Mouse (Mus musculus): ENCODE measurements around the gene Dad1. TPM values are rescaled to one million over a fixed set of nuclear protein-coding genes. Genes with fewer than 3 reads are reported as not detected.

Dad1 gene
- 309 and 372 TPM in 2 replicates for polyA plus RNA-seq (2012; rRNA removed)

DNA sequence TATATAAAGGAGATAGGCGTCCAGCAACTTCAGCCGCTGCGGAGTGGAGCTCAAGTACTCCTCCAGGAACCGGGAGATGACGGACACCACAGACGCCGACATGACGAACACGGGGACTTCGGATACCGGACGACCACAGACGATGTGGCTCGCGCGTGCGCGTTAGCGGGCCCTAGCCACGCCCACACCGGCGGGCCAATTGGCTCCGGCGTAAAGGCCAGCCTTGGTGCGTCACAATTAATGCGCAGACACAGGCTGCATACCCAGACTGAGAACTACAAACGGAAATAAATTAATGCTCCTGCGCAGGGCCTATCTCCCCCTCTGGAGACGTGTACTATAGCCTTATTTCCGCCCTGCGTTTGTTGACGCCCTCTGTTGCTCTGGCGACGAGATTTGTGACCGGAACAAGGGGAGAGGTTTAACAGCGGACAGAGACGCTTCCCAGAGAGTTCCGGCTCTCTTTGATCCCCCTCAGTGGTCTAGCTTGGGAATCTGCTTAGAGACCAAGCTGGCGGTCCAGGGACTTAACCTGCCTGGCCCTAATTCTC, at the start of gene Dad1, which contains the start of gene Abhd4:
Gene Dad1 (minus strand): TSS at position 364 of the 551 bp plus-strand sequence.
Gene Abhd4 (plus strand): TSS at position 448 of the 551 bp plus-strand sequence.
- WGBS, result under 1% methylated on average over 39 of the region's 39 CpGs
- TF ChIP-seq CTCF (IDR thresholded peaks at IDR 0.05; ENCODE audit: extremely low read depth, insufficient read depth, insufficient read length, insufficient replicate concordance) (no peak), POLR2A (IDR thresholded peaks at IDR 0.05; ENCODE audit: low read depth, low read length) (peak; percentile 86)
- H3K27ac ChIP-seq (ENCODE audit: insufficient read depth, low read length), result peak within 1 kb of the TSS; percentile 78
- H3K4me3 ChIP-seq (ENCODE audit: extremely low read depth, insufficient read depth, insufficient read length), result peak within 1 kb of the TSS; percentile 80
- H3K27me3 ChIP-seq (ENCODE audit: control insufficient read depth, insufficient read depth, low read length), result no peaks in the 10 kb centered on the region
- peaks cover 3% of the 10 kb centered on the region; the same call in 1 of the 2 replicates for H3K36me3 ChIP-seq (ENCODE audit: control insufficient read depth, insufficient read depth, low read length)
- peaks cover 4% of the 10 kb centered on the region for H3K4me1 ChIP-seq (ENCODE audit: control insufficient read depth, insufficient read depth, insufficient read length)
- peak; percentile 97 to 98 for DNase-seq (ENCODE audit: low read depth in 1 of 2, low spot score in 2 of 2)

GRCm38 (mm10) chr14:54300676-54301075, 46.8 kb upstream of the Dad1 start:
- H3K27ac ChIP-seq (ENCODE audit: insufficient read depth, low read length), result no peak overlapping the region

DNA sequence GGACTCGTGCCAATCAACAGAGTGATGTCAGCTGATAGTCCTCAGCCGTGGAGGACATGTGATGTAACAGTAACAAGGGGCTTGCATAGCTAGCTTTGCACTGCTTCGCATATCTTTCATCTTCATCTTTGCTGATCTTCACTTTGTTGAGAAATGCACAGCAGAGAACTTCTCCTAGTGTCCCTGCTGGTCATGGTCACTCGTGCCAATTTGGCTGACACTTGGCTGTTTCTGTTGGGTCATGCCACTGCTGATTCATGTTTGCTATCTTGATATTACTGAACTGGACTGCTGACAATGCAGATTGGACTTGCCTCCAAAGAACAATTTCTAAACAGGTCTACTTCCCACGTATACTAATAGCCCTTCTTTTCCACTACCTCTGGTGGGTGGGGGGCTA, 46.2 kb upstream of the Dad1 start:
- TF ChIP-seq POLR2A (IDR thresholded peaks at IDR 0.05; ENCODE audit: low read depth, low read length), result no peak
- TF ChIP-seq CTCF (IDR thresholded peaks at IDR 0.05; ENCODE audit: extremely low read depth, insufficient read depth, insufficient read length, insufficient replicate concordance), result no peak
- peaks cover 2% of the 10 kb centered on the region; the same call in 1 of the 2 replicates for H3K4me1 ChIP-seq (ENCODE audit: control insufficient read depth, insufficient read depth, insufficient read length)
- H3K27ac ChIP-seq (ENCODE audit: insufficient read depth, low read length), result no peak overlapping the region
- H3K36me3 ChIP-seq (ENCODE audit: control insufficient read depth, insufficient read depth, low read length), result no peaks in the 10 kb centered on the region
- no peak for DNase-seq (ENCODE audit: low read depth in 1 of 2, low spot score in 2 of 2)
- no peak overlapping the region for H3K4me3 ChIP-seq (ENCODE audit: extremely low read depth, insufficient read depth, insufficient read length)
- H3K27me3 ChIP-seq (ENCODE audit: control insufficient read depth, insufficient read depth, low read length), result no peaks in the 10 kb centered on the region
- WGBS, result 78% methylated on average over 5 of the region's 5 CpGs

More at GRCm38 (mm10) chr14:54300676-54301075, 46.8 kb upstream of the Dad1 start:
- H3K27me3 ChIP-seq (ENCODE audit: control insufficient read depth, insufficient read depth, low read length), result no peaks in the 10 kb centered on the region
- H3K4me1 ChIP-seq (ENCODE audit: control insufficient read depth, insufficient read depth, insufficient read length), result peaks cover 2% of the 10 kb centered on the region; the same call in 1 of the 2 replicates
- TF ChIP-seq CTCF (IDR thresholded peaks at IDR 0.05; ENCODE audit: extremely low read depth, insufficient read depth, insufficient read length, insufficient replicate concordance) (no peak), POLR2A (IDR thresholded peaks at IDR 0.05; ENCODE audit: low read depth, low read length) (no peak)
- DNase-seq (ENCODE audit: low read depth in 1 of 2, low spot score in 2 of 2), result no peak
- H3K36me3 ChIP-seq (ENCODE audit: control insufficient read depth, insufficient read depth, low read length), result no peaks in the 10 kb centered on the region
- no peak overlapping the region for H3K4me3 ChIP-seq (ENCODE audit: extremely low read depth, insufficient read depth, insufficient read length)
- 85% methylated on average over 3 of the region's 3 CpGs for WGBS

- TF ChIP-seq POLR2A (IDR thresholded peaks at IDR 0.05; ENCODE audit: low read depth, low read length) (no peak), CTCF (IDR thresholded peaks at IDR 0.05; ENCODE audit: extremely low read depth, insufficient read depth, insufficient read length, insufficient replicate concordance) (no peak)
Observed at GRCm38 (mm10) chr14:54284839-54285238, 30.9 kb upstream of the Dad1 start, which contains the start of gene Olfr49. Gene Olfr49, minus strand, starts transcription at chr14:54284939.

GRCm38 (mm10) chr14:54276446-54276845, 22.5 kb upstream of the Dad1 start:
- Histone ChIP-seq H3K36me3 (ENCODE audit: control insufficient read depth, insufficient read depth, low read length) (no peaks in the 10 kb centered on the region), H3K4me1 (ENCODE audit: control insufficient read depth, insufficient read depth, insufficient read length) (no peaks in the 10 kb centered on the region), H3K4me3 (ENCODE audit: extremely low read depth, insufficient read depth, insufficient read length) (no peak overlapping the region), H3K27ac (ENCODE audit: insufficient read depth, low read length) (no peak overlapping the region), H3K27me3 (ENCODE audit: control insufficient read depth, insufficient read depth, low read length) (no peaks in the 10 kb centered on the region)
- DNase-seq (ENCODE audit: low read depth in 1 of 2, low spot score in 2 of 2), result no peak
- WGBS, result 95% methylated on average over 2 of the region's 2 CpGs
- no peak for TF ChIP-seq POLR2A (IDR thresholded peaks at IDR 0.05; ENCODE audit: low read depth, low read length)
- no peak for TF ChIP-seq CTCF (IDR thresholded peaks at IDR 0.05; ENCODE audit: extremely low read depth, insufficient read depth, insufficient read length, insufficient replicate concordance)

More at GRCm38 (mm10) chr14:54284839-54285238, 30.9 kb upstream of the Dad1 start, which contains the start of gene Olfr49:
- H3K4me1 ChIP-seq (ENCODE audit: control insufficient read depth, insufficient read depth, insufficient read length), result no peaks in the 10 kb centered on the region
- DNase-seq (ENCODE audit: low read depth in 1 of 2, low spot score in 2 of 2), result no peak
- H3K27ac ChIP-seq (ENCODE audit: insufficient read depth, low read length), result no peak within 1 kb of the TSS
- H3K27me3 ChIP-seq (ENCODE audit: control insufficient read depth, insufficient read depth, low read length), result no peaks in the 10 kb centered on the region
- no peaks in the 10 kb centered on the region for H3K36me3 ChIP-seq (ENCODE audit: control insufficient read depth, insufficient read depth, low read length)
- no peak within 1 kb of the TSS for H3K4me3 ChIP-seq (ENCODE audit: extremely low read depth, insufficient read depth, insufficient read length)
- WGBS, result 74% methylated on average over 1 of the region's 1 CpGs

GRCm38 (mm10) chr14:54272696-54273095, 18.8 kb upstream of the Dad1 start:
- DNase-seq (ENCODE audit: low read depth in 1 of 2, low spot score in 2 of 2), result no peak
- Histone ChIP-seq H3K4me3 (ENCODE audit: extremely low read depth, insufficient read depth, insufficient read length) (no peak overlapping the region), H3K36me3 (ENCODE audit: control insufficient read depth, insufficient read depth, low read length) (no peaks in the 10 kb centered on the region; the same call in 1 of the 2 replicates), H3K4me1 (ENCODE audit: control insufficient read depth, insufficient read depth, insufficient read length) (no peaks in the 10 kb centered on the region), H3K27me3 (ENCODE audit: control insufficient read depth, insufficient read depth, low read length) (no peaks in the 10 kb centered on the region), H3K27ac (ENCODE audit: insufficient read depth, low read length) (no peak overlapping the region)
- no peak for TF ChIP-seq CTCF (IDR thresholded peaks at IDR 0.05; ENCODE audit: extremely low read depth, insufficient read depth, insufficient read length, insufficient replicate concordance)
- TF ChIP-seq POLR2A (IDR thresholded peaks at IDR 0.05; ENCODE audit: low read depth, low read length), result no peak
- 87% methylated on average over 3 of the region's 3 CpGs for WGBS
